Mouse (Mus musculus): ENCODE results near the gene Rab8b. TPM values are rescaled to one million over a fixed set of nuclear protein-coding genes. Genes with fewer than 3 reads are reported as not detected.
"Not testable (repeated sequence)": the region's sequence is repeated elsewhere in the genome, so short reads cannot be mapped to it uniquely, and the experiment has no call there.

Gene Rab8b
- polyA plus RNA-seq, 1 experiment from 2014 or later, result 28.8 TPM

GRCm38 (mm10) chr9:66852592-66852991, 66.9 kb downstream of the Rab8b start:
- no peak overlapping the region for H3K27ac ChIP-seq (ENCODE audit: low read length)
- peaks cover under 1% of the 10 kb centered on the region; the same call in 1 of the 2 replicates for H3K36me3 ChIP-seq (ENCODE audit: control insufficient read depth, insufficient read depth, low read length)
- H3K9me3 ChIP-seq (ENCODE audit: control insufficient read depth, low read length), result no peaks in the 10 kb centered on the region
- no peak overlapping the region for H3K4me3 ChIP-seq (ENCODE audit: low read length)
- 0 out of 2 replicates have a peak, but pooled peaks cover 3% of the 10 kb centered on the region for H3K4me1 ChIP-seq (replicated peaks; ENCODE audit: control insufficient read depth, insufficient read depth, low read length)
- WGBS, result 51% methylated on average over 6 of the region's 6 CpGs
- H3K27me3 ChIP-seq (ENCODE audit: control insufficient read depth, insufficient read depth, low read depth, low read length), result no peaks in the 10 kb centered on the region
- no peak overlapping the region for H3K9ac ChIP-seq (ENCODE audit: low read length)
- no peak overlapping the region for H3K4me2 ChIP-seq (ENCODE audit: low read depth, low read length)
- ATAC-seq (ENCODE audit: low read depth), result no peak

GRCm38 (mm10) chr9:66850966-66851365, 68.5 kb downstream of the Rab8b start:
- Histone ChIP-seq H3K27me3 (ENCODE audit: control insufficient read depth, insufficient read depth, low read depth, low read length) (no peaks in the 10 kb centered on the region), H3K4me2 (ENCODE audit: low read depth, low read length) (no peak overlapping the region), H3K36me3 (ENCODE audit: control insufficient read depth, insufficient read depth, low read length) (peaks cover 6% of the 10 kb centered on the region; the same call in 1 of the 2 replicates), H3K9ac (ENCODE audit: low read length) (no peak overlapping the region), H3K27ac (ENCODE audit: low read length) (no peak overlapping the region), H3K4me1 (replicated peaks; ENCODE audit: control insufficient read depth, insufficient read depth, low read length) (0 out of 2 replicates have a peak, but pooled peaks cover 3% of the 10 kb centered on the region), H3K4me3 (ENCODE audit: low read length) (no peak overlapping the region), H3K9me3 (ENCODE audit: control insufficient read depth, low read length) (no peaks in the 10 kb centered on the region)
- WGBS, result 32% methylated on average over 5 of the region's 5 CpGs
- ATAC-seq (ENCODE audit: low read depth), result peak; percentile 82

GRCm38 (mm10) chr9:66846822-66847221, 72.7 kb downstream of the Rab8b start:
- no peak overlapping the region for H3K4me2 ChIP-seq (ENCODE audit: low read depth, low read length)
- H3K9me3 ChIP-seq (ENCODE audit: control insufficient read depth, low read length), result no peaks in the 10 kb centered on the region
- H3K4me3 ChIP-seq (ENCODE audit: low read length), result no peak overlapping the region
- H3K36me3 ChIP-seq (ENCODE audit: control insufficient read depth, insufficient read depth, low read length), result peaks cover 6% of the 10 kb centered on the region; the same call in 1 of the 2 replicates
- 0 out of 2 replicates have a peak, but pooled peaks cover 3% of the 10 kb centered on the region for H3K4me1 ChIP-seq (replicated peaks; ENCODE audit: control insufficient read depth, insufficient read depth, low read length)
- no peaks in the 10 kb centered on the region for H3K27me3 ChIP-seq (ENCODE audit: control insufficient read depth, insufficient read depth, low read depth, low read length)
- no peak for ATAC-seq (ENCODE audit: low read depth)
- no peak overlapping the region for H3K9ac ChIP-seq (ENCODE audit: low read length)
- 83% methylated on average over 5 of the region's 5 CpGs for WGBS
- H3K27ac ChIP-seq (ENCODE audit: low read length), result no peak overlapping the region

- no peak overlapping the region; the same call in 1 of the 2 replicates for H3K27ac ChIP-seq (ENCODE audit: low read length)
- peak; percentile 65 for ATAC-seq (ENCODE audit: low read depth)
- H3K9me3 ChIP-seq (ENCODE audit: control insufficient read depth, low read length), result no peaks in the 10 kb centered on the region
- H3K4me1 ChIP-seq (replicated peaks; ENCODE audit: control insufficient read depth, insufficient read depth, low read length), result peaks cover 16% of the 10 kb centered on the region
- H3K36me3 ChIP-seq (ENCODE audit: control insufficient read depth, insufficient read depth, low read length), result no peaks in the 10 kb centered on the region
- WGBS, result 0% methylated on average over 24 of the region's 24 CpGs
- H3K4me3 ChIP-seq (ENCODE audit: low read length), result peak overlapping the region; percentile 79
- H3K27me3 ChIP-seq (ENCODE audit: control insufficient read depth, insufficient read depth, low read depth, low read length), result no peaks in the 10 kb centered on the region
- peak overlapping the region; percentile 94 for H3K4me2 ChIP-seq (ENCODE audit: low read depth, low read length)
- H3K9ac ChIP-seq (ENCODE audit: low read length), result peak overlapping the region; percentile 68
Measured at GRCm38 (mm10) chr9:66835097-66835480, 84.4 kb downstream of the Rab8b start.

GRCm38 (mm10) chr9:66834318-66835096, 85.0 kb downstream of the Rab8b start, which contains the start of gene Aph1c:
TSS of gene Aph1c (minus strand) at chr9:66834726.
- peak; percentile 100 for ATAC-seq (ENCODE audit: low read depth)
- Histone ChIP-seq H3K9ac (ENCODE audit: low read length) (peak within 1 kb of the TSS; percentile 72), H3K36me3 (ENCODE audit: control insufficient read depth, insufficient read depth, low read length) (no peaks in the 10 kb centered on the region), H3K27me3 (ENCODE audit: control insufficient read depth, insufficient read depth, low read depth, low read length) (no peaks in the 10 kb centered on the region), H3K4me2 (ENCODE audit: low read depth, low read length) (peak within 1 kb of the TSS; percentile 94), H3K4me3 (ENCODE audit: low read length) (peak within 1 kb of the TSS; percentile 79), H3K4me1 (replicated peaks; ENCODE audit: control insufficient read depth, insufficient read depth, low read length) (peaks cover 16% of the 10 kb centered on the region), H3K27ac (ENCODE audit: low read length) (peak within 1 kb of the TSS; percentile 16; the same call in 1 of the 2 replicates), H3K9me3 (ENCODE audit: control insufficient read depth, low read length) (no peaks in the 10 kb centered on the region)
- 1% methylated on average over 58 of the region's 58 CpGs for WGBS

GRCm38 (mm10) chr9:66833851-66834250, 85.6 kb downstream of the Rab8b start:
- WGBS, result 16% methylated on average over 7 of the region's 7 CpGs
- H3K9ac ChIP-seq (ENCODE audit: low read length), result peak overlapping the region; percentile 72
- no peak for ATAC-seq (ENCODE audit: low read depth)

DNA sequence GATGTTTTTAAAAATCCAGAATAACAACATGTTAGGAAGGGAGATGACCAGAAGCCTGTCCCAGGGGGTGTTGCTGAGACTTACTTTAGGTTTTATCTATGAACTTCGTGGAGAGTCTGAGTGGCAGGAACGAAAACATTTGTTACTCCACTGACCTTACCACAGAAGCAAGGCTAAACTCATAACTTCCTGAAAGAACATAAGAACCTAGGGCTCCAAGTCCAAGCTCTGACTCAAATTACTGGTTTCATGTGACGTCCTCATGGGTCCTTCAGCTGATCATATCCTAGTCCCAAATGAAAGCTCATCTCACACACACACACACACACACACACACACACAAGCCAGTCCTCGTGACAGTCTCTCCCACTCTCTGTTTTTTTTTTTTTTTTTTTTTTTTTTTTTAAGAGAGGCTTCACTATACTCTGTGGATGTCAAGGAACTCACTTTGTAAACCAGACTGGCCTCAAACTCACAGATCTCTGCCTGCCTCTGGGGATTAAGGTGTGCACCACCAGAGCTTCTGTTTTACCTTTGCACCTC, 87.0 kb downstream of the Rab8b start:
- ATAC-seq (ENCODE audit: low read depth), result no peak
- no peak overlapping the region for H3K4me3 ChIP-seq (ENCODE audit: low read length)
- no peaks in the 10 kb centered on the region for H3K36me3 ChIP-seq (ENCODE audit: control insufficient read depth, insufficient read depth, low read length)
- H3K27me3 ChIP-seq (ENCODE audit: control insufficient read depth, insufficient read depth, low read depth, low read length), result no peaks in the 10 kb centered on the region
- no peak overlapping the region for H3K9ac ChIP-seq (ENCODE audit: low read length)
- H3K9me3 ChIP-seq (ENCODE audit: control insufficient read depth, low read length), result no peaks in the 10 kb centered on the region
- peaks cover 16% of the 10 kb centered on the region for H3K4me1 ChIP-seq (replicated peaks; ENCODE audit: control insufficient read depth, insufficient read depth, low read length)
- WGBS, result 46% methylated on average over 4 of the region's 4 CpGs
- H3K4me2 ChIP-seq (ENCODE audit: low read depth, low read length), result no peak overlapping the region
- H3K27ac ChIP-seq (ENCODE audit: low read length), result no peak overlapping the region

More at GRCm38 (mm10) chr9:66833851-66834250, 85.6 kb downstream of the Rab8b start:
- Histone ChIP-seq H3K9me3 (ENCODE audit: control insufficient read depth, low read length) (no peaks in the 10 kb centered on the region), H3K4me2 (ENCODE audit: low read depth, low read length) (peak overlapping the region; percentile 94), H3K4me3 (ENCODE audit: low read length) (peak overlapping the region; percentile 79), H3K27ac (ENCODE audit: low read length) (0 out of 2 replicates have a peak overlapping the region, but pooled peaks have one; percentile 16), H3K36me3 (ENCODE audit: control insufficient read depth, insufficient read depth, low read length) (no peaks in the 10 kb centered on the region), H3K27me3 (ENCODE audit: control insufficient read depth, insufficient read depth, low read depth, low read length) (no peaks in the 10 kb centered on the region), H3K4me1 (replicated peaks; ENCODE audit: control insufficient read depth, insufficient read depth, low read length) (peaks cover 16% of the 10 kb centered on the region)

- 36% methylated on average over 1 of the region's 1 CpGs for WGBS
- Histone ChIP-seq H3K27ac (ENCODE audit: low read length) (no peak overlapping the region), H3K4me2 (ENCODE audit: low read depth, low read length) (no peak overlapping the region)
Measured at GRCm38 (mm10) chr9:66825990-66826389, 93.5 kb downstream of the Rab8b start.

DNA sequence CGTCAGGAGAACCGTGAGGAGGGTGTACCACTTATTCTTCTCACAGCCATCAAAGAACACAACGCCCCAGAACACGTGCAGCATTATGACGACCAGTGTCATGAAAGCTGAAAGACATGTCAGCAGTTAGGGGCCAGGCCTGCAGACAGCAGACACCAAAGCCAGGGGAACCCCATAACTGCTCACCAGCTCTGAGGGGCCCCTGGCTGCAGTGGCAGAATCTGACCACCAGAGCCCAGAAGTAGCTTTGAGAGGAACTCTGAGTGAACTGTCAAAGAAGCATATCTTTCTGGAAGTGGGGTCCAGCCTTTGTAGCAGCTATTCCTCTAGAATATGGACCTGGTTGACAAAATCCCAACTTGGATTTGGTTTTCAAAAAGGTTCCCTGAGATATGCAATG, 97.2 kb downstream of the Rab8b start:
- H3K36me3 ChIP-seq (ENCODE audit: control insufficient read depth, insufficient read depth, low read length); H3K27ac ChIP-seq (ENCODE audit: low read length); H3K9me3 ChIP-seq (ENCODE audit: control insufficient read depth, low read length); H3K27me3 ChIP-seq (ENCODE audit: control insufficient read depth, insufficient read depth, low read depth, low read length); H3K4me1 ChIP-seq (replicated peaks; ENCODE audit: control insufficient read depth, insufficient read depth, low read length); ATAC-seq (ENCODE audit: low read depth); H3K4me2 ChIP-seq (ENCODE audit: low read depth, low read length); H3K9ac ChIP-seq (ENCODE audit: low read length); H3K4me3 ChIP-seq (ENCODE audit: low read length): not testable (repeated sequence)
- no CpG with 5 or more reads among the region's 5 CpGs for WGBS

More at GRCm38 (mm10) chr9:66825990-66826389, 93.5 kb downstream of the Rab8b start:
- no peak overlapping the region for H3K4me3 ChIP-seq (ENCODE audit: low read length)
- H3K9me3 ChIP-seq (ENCODE audit: control insufficient read depth, low read length), result no peaks in the 10 kb centered on the region
- H3K4me1 ChIP-seq (replicated peaks; ENCODE audit: control insufficient read depth, insufficient read depth, low read length), result peaks cover under 1% of the 10 kb centered on the region; the same call in 1 of the 2 replicates
- ATAC-seq (ENCODE audit: low read depth), result no peak
- H3K36me3 ChIP-seq (ENCODE audit: control insufficient read depth, insufficient read depth, low read length), result no peaks in the 10 kb centered on the region
- H3K9ac ChIP-seq (ENCODE audit: low read length), result no peak overlapping the region
- no peaks in the 10 kb centered on the region for H3K27me3 ChIP-seq (ENCODE audit: control insufficient read depth, insufficient read depth, low read depth, low read length)

Measured in lung, embryonic 16.5 days (tissue).